Comparison of ENCODE assay signal across 11 mouse cellular contexts in genomic region chr5:101658188-101658983, GRCm38 (mm10). TPM values are rescaled to one million over a fixed set of nuclear protein-coding genes. Genes with fewer than 3 reads are reported as not detected.
A peak's percentile ranks its signal among the peaks of the same experiment; 100 is the strongest.
DNase-seq lines count a peak whose midpoint lies in the region; ATAC-seq and TF ChIP-seq lines count a peak whose summit lies in the region.
"Had no signal": no experiment of that assay in that cellular context is flagged by ENCODE, and none has a peak within 500 bp of the region (broad histone marks: within the 10 kb centered on the region; RNA-seq: fewer than 3 reads in every experiment).

No protein-coding gene starts in this region.

- peaks cover 9% of the 10 kb centered on the region for H3K27me3 ChIP-seq in kidney, adult 2 months (replicated peaks; ENCODE audit: control insufficient read depth, insufficient read depth, low read length)
- H3K27me3 ChIP-seq in embryonic facial prominence, embryonic 10.5 days (replicated peaks; ENCODE audit: low read depth, poor library complexity, severe bottlenecking): peaks cover 100% of the 10 kb centered on the region
- peaks cover 65% of the 10 kb centered on the region for H3K27me3 ChIP-seq in hindbrain, postnatal 0 days (ENCODE audit: insufficient read depth, low read length)
- peaks cover 45% of the 10 kb centered on the region for H3K27me3 ChIP-seq in stomach, embryonic 14.5 days (ENCODE audit: control insufficient read depth, insufficient read depth, low read length)

- H3K36me3 ChIP-seq in kidney, adult 2 months (ENCODE audit: control insufficient read depth, insufficient read depth, low read length): no peaks in the 10 kb centered on the region
- no peaks in the 10 kb centered on the region for H3K36me3 ChIP-seq in embryonic facial prominence, embryonic 10.5 days (replicated peaks)
- no peaks in the 10 kb centered on the region for H3K36me3 ChIP-seq in hindbrain, postnatal 0 days (ENCODE audit: insufficient read depth, low read length)
- H3K36me3 ChIP-seq in stomach, embryonic 14.5 days (ENCODE audit: control insufficient read depth, insufficient read depth, low read length): no peaks in the 10 kb centered on the region
- H3K36me3 ChIP-seq: limb, embryonic 15.5 days had no signal

- ATAC-seq in hindbrain, postnatal 0 days: no peak
- no peak for ATAC-seq in stomach, embryonic 14.5 days (ENCODE audit: insufficient number of reproducible peaks, insufficient read depth, low FRiP score, low read depth)
- no peak for ATAC-seq in megakaryocyte progenitor cell, adult 5-6 weeks (replicated peaks; ENCODE audit: poor library complexity)

- no peaks in the 10 kb centered on the region for H3K9me3 ChIP-seq in embryonic facial prominence, embryonic 10.5 days
- no peaks in the 10 kb centered on the region for H3K9me3 ChIP-seq in hindbrain, postnatal 0 days (ENCODE audit: low read length)
- H3K9me3 ChIP-seq in stomach, embryonic 14.5 days (ENCODE audit: control insufficient read depth, low read depth, low read length): no peaks in the 10 kb centered on the region
- H3K9me3 ChIP-seq: limb, embryonic 15.5 days had no signal

- no peak for TF ChIP-seq POLR2A in kidney, adult 2 months (IDR thresholded peaks at IDR 0.05; ENCODE audit: low read depth, low read length)

- WGBS in kidney, adult 2 months: 12% methylated on average over 21 of the region's 21 CpGs
- WGBS in embryonic facial prominence, embryonic 10.5 days: 1% methylated on average over 21 of the region's 21 CpGs
- WGBS in hindbrain, postnatal 0 days: 9% methylated on average over 21 of the region's 21 CpGs
- WGBS in stomach, embryonic 14.5 days: 10% methylated on average over 21 of the region's 21 CpGs

- no peak overlapping the region for H3K27ac ChIP-seq in kidney, adult 2 months (ENCODE audit: insufficient read depth, low read depth, low read length)
- no peak overlapping the region for H3K27ac ChIP-seq in embryonic facial prominence, embryonic 10.5 days (replicated peaks)
- no peak overlapping the region for H3K27ac ChIP-seq in hindbrain, postnatal 0 days
- no peak overlapping the region for H3K27ac ChIP-seq in stomach, embryonic 14.5 days (ENCODE audit: low read length)
- H3K27ac ChIP-seq: limb, embryonic 15.5 days had no signal

- TF ChIP-seq CTCF in kidney, adult 2 months (conservative IDR thresholded peaks at IDR 0.05; ENCODE audit: insufficient read depth, insufficient read length, low read depth, low read length): no peak
- TF ChIP-seq CTCF in hindbrain, postnatal 0 days (IDR thresholded peaks at IDR 0.05; ENCODE audit: low read depth): no peak

- peak; percentile 28 to 49 for DNase-seq in kidney, postnatal 4 days
- no peak for DNase-seq in kidney, adult 2 months
- DNase-seq in embryonic facial prominence, embryonic 10.5 days (ENCODE audit: low spot score): peak; percentile 63
- no peak for DNase-seq in hindbrain, postnatal 0 days (ENCODE audit: low spot score)
- DNase-seq in thymus, postnatal 10 days (ENCODE audit: low spot score in 2 of 2): no peak
- DNase-seq: adrenal gland, adult 8-10 months; gastrocnemius, postnatal 10 days; thymus, postnatal 25 days had no signal

- H3K9ac ChIP-seq in hindbrain, postnatal 0 days (replicated peaks; ENCODE audit: low read length): no peak overlapping the region
- H3K9ac ChIP-seq in stomach, embryonic 14.5 days (replicated peaks; ENCODE audit: low read depth, low read length): no peak overlapping the region
- H3K9ac ChIP-seq: limb, embryonic 15.5 days had no signal

- H3K4me3 ChIP-seq in kidney, adult 2 months (ENCODE audit: insufficient read depth, low read depth, low read length): no peak overlapping the region
- H3K4me3 ChIP-seq in embryonic facial prominence, embryonic 10.5 days: peak overlapping the region; percentile 48
- no peak overlapping the region for H3K4me3 ChIP-seq in hindbrain, postnatal 0 days (ENCODE audit: low read length)
- H3K4me3 ChIP-seq in stomach, embryonic 14.5 days (ENCODE audit: low read depth, low read length): 0 out of 2 replicates have a peak overlapping the region, but pooled peaks have one; percentile 8

- H3K4me2 ChIP-seq in hindbrain, postnatal 0 days (ENCODE audit: low read depth, low read length): peak overlapping the region; percentile 19; the same call in 1 of the 2 replicates
- H3K4me2 ChIP-seq in stomach, embryonic 14.5 days (replicated peaks; ENCODE audit: low read depth, low read length): peak overlapping the region; percentile 26; the same call in 1 of the 2 replicates

- H3K4me1 ChIP-seq in kidney, adult 2 months (ENCODE audit: control insufficient read depth, insufficient read depth, low read length): no peaks in the 10 kb centered on the region
- H3K4me1 ChIP-seq in embryonic facial prominence, embryonic 10.5 days: peaks cover 18% of the 10 kb centered on the region
- no peaks in the 10 kb centered on the region for H3K4me1 ChIP-seq in hindbrain, postnatal 0 days (ENCODE audit: insufficient read depth, low read length)
- H3K4me1 ChIP-seq in stomach, embryonic 14.5 days (ENCODE audit: control insufficient read depth, insufficient read depth, low read length): 0 out of 2 replicates have a peak, but pooled peaks cover 3% of the 10 kb centered on the region

RNA-seq across cellular contexts. Expression of gene Nkx6-1, which starts 6.4 kb away (rescaled TPM):
- polyA plus RNA-seq in kidney, adult 2 months (2012; rRNA removed): 0.08 and 0.16 TPM in 2 replicates
- polyA plus RNA-seq in embryonic facial prominence, embryonic 10.5 days (2016; fragmentation: Nextera tagmentation; extraction: Ambion mirVana): 0.87 and 4.2 TPM in 2 replicates
- 2.4 and 2.6 TPM in 2 replicates for total RNA-seq in hindbrain, postnatal 0 days (2014; rRNA removed)
- 4.3 TPM in 2 replicates for polyA plus RNA-seq in hindbrain, postnatal 0 days (2015; fragmentation: Nextera tagmentation; extraction: Ambion mirVana)
- polyA plus RNA-seq in stomach, embryonic 14.5 days (2014; fragmentation: Nextera tagmentation; extraction: Ambion mirVana): 3.3 and 4.5 TPM in 2 replicates
- not detected in 2 replicates for total RNA-seq in megakaryocyte progenitor cell, adult 5-6 weeks (2015)
- total RNA-seq in megakaryocyte progenitor cell, adult 5-6 weeks (2017): not detected in 2 replicates

Comparison
In these comparisons a context has a peak if more than half of its experiments do, and no peak if none do; other contexts are left out.
1. DNase-seq: peak in kidney, postnatal 4 days (2 of 2) and embryonic facial prominence, embryonic 10.5 days (single experiment); none in kidney, adult 2 months (single experiment), hindbrain, postnatal 0 days (single experiment) and thymus, postnatal 10 days (0 of 2).
2. H3K4me3 ChIP-seq: peak in embryonic facial prominence, embryonic 10.5 days (single experiment) and stomach, embryonic 14.5 days (single experiment); none in kidney, adult 2 months (single experiment) and hindbrain, postnatal 0 days (single experiment).